Mouse (Mus musculus) spleen, adult 18-20 months (tissue): ENCODE data around the gene Hist1h2ao.
"Not testable (repeated sequence)": the region's sequence is repeated elsewhere in the genome, so short reads cannot be mapped to it uniquely, and the experiment has no call there.

Source experiments
- DNase-seq, 2 experiments: peaks; one replicate each; pipeline ENCODE4 v3.0.0; 2022; ENCODE audit warnings: mixed read lengths in 2 of 2

Hist1h2ao gene

DNA sequence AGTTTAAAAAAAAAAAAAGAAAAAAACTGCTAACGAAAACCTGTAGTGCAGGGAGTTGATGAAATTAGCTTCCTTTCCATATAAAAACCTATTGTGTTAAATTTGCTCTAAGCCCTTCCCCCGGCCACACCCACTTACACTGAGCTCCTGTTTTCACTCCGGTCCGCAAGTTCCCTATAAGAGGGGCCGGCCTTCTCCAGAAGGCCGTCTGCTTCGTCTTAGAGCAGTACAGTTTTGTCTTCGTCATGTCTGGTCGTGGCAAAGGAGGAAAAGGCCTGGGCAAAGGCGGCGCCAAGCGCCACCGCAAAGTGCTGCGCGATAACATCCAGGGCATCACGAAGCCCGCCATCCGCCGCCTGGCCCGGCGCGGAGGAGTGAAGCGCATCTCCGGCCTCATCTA lies 1.3 kb downstream of the Hist1h2ao start, which contains the start of gene Hist1h4m:
Gene Hist1h4m, plus strand, starts transcription at position 208 of the 400 bp plus-strand sequence.
- peak; percentile 36 to 43 for DNase-seq

DNA sequence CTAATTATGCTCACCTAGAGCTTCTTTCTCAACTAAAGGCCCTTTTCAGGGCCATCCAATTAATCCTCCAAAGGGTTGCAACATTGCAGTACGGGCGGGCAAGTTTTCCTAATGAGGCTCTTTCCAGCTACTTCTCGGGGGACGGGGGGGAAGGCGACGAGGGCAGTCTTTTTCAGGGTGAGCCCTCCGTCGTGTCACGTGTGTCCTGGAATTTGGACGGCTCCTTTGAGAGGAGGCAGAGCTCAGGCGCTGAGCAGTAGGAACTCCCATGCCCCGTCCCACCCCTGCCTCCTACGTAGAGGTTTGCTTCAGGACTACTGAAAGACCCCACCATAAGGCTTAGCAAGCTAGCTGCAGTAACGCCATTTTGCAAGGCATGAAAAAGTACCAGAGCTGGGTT lies 1.8 kb downstream of the Hist1h2ao start:
- not testable (repeated sequence) for DNase-seq

GRCm38 (mm10) chr13:21820082-21820890 lies 10.0 kb downstream of the Hist1h2ao start:
- DNase-seq = not testable (repeated sequence)

DNA sequence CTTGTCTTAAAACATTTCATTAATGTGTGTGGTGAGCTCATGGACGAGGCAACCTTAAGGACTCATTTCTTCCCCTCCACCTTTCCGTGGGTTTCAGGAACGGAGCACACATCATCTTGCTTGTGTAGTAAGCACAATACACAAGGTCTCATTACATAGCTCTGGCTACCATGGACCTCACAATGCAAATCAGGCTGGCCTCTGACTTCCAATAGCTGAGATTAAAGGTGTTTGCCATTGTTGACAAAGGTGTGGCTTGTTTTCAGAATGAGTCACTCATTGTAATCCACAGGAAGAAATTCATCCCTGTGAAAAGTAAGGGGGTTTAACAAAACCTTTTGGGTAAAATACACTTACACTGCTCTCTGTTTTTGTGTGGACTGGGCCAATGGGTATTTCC lies 18.2 kb downstream of the Hist1h2ao start:
- no peak for DNase-seq

- DNase-seq = no peak
These were observed 20.1 kb downstream of the Hist1h2ao start for GRCm38 (mm10) chr13:21830344-21830743.

DNA sequence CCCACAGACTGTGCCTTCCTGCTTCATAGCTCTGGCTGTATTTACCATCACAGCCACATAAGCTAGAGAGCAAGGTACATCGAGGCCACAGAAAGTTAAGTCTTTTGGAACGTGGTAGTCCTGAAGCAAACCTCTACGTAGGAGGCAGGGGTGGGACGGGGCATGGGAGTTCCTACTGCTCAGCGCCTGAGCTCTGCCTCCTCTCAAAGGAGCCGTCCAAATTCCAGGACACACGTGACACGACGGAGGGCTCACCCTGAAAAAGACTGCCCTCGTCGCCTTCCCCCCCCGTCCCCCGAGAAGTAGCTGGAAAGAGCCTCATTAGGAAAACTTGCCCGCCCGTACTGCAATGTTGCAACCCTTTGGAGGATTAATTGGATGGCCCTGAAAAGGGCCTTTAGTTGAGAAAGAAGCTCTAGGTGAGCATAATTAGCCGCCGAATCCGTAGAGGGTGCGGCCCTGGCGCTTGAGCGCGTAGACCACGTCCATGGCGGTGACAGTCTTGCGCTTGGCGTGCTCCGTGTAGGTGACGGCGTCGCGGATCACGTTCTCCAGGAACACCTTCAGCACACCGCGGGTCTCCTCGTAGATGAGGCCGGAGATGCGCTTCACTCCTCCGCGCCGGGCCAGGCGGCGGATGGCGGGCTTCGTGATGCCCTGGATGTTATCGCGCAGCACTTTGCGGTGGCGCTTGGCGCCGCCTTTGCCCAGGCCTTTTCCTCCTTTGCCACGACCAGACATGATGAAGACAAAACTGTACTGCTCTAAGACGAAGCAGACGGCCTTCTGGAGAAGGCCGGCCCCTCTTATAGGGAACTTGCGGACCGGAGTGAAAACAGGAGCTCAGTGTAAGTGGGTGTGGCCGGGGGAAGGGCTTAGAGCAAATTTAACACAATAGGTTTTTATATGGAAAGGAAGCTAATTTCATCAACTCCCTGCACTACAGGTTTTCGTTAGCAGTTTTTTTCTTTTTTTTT lies 21.4 kb downstream of the Hist1h2ao start, which contains the start of gene Hist1h4n:
Gene Hist1h4n, minus strand, starts transcription at position 779 of the 977 bp plus-strand sequence.
- peak in 1 of 2 experiments; percentile 31 for DNase-seq

GRCm38 (mm10) chr13:21833461-21833860 lies 23.2 kb downstream of the Hist1h2ao start, which contains the start of the genes Hist1h2ap and Hist1h2br:
TSS of gene Hist1h2ap (minus strand) at chr13:21833507.
TSS of gene Hist1h2br (plus strand) at chr13:21833743.
- not testable (repeated sequence) for DNase-seq

DNA sequence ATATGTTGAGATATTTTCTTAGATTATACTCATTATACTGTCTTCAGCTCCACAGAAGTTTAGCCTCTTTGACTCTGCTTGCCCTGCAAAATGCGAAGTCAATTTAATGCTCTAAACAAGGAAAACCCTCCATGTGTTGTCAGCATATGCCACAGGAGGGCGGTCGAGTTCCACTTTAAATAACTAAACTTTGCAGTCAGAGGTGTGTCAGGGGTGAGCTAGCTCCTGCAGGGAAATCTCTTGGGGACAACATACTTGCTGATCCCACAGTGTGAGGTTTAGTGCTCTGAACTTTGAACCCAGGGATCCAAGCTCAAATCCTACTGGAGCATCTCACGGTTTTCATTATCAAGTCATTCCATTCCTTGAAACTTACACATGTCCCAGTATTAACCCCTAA lies 30.2 kb downstream of the Hist1h2ao start:
- not testable (repeated sequence) for DNase-seq

DNA sequence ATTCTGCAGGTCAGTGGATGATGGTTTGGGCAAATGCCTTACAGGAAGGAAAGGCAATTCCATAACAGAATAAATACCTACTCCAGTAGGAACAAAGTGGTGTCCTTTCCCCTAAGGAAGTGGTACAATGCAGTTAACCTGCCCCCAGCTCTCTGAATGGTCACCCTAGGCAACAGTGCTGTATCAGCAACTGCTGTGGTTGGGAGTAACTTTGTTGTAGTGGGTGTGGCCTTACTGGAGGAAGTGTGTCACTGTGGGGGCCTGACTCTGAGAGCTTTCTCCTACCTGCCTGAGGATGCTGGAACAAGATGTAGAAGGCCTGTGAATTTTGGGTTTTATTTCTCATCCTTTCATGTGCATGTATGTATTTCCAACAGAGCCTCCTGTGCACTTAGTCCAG lies 36.1 kb downstream of the Hist1h2ao start:
- not testable (repeated sequence) for DNase-seq

- DNase-seq = no peak
These were observed 37.6 kb downstream of the Hist1h2ao start for GRCm38 (mm10) chr13:21847883-21848282.

DNA sequence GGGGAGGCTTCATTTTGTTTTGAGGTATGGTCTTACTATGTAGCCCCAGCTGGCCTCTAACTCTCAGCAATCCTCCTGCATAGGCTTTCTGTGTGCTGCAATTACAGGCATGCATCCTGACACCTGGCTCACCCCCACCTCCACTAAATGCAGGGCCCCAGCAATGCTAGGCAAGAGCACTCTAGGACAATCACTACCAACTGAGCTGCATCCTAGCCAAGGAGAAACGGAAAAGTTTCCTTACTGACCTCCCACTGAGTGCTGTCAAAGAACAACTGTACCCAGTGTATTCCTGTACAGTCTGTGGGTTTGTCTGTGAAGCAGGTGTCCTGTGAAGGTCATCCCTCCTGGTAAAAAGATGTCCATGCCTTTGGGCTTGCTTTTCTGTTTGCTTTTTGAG lies 40.4 kb downstream of the Hist1h2ao start:
- DNase-seq = not testable (repeated sequence)

DNA sequence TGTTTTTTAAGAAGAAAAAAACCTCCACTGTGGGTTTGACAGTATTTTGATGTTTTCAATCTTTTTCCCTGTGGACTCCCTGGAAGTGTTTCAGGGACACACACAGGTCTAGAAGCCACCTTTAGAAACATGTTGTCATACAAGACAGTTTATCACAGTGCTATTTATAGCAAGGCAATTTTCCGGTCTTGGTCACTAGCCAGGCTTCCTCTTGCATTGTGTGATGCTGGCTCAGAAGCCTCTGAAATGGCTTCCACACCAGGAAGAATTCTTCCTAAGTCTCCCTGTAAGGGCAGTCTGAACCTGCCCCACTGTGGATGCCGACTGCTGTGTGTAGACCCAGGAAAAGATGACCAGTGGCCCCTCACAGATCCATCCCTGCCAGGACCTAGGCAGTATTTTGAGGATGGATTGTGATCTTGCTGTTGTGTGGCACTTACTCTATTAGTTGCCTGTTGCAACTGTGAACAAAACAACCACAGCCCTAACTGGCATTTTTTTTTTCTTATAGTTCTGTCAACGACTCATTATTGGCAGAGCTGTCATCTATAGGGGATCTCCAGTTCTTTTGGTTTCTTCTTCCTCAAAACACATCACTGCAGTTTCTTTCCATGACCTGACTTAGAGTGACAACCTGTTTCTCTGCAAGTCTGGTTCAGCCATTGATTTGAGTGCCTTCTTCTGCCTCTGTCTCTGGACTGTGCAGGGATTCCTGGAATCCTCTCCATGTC lies 42.1 kb downstream of the Hist1h2ao start:
- no peak for DNase-seq

GRCm38 (mm10) chr13:21855146-21855545 lies 44.9 kb downstream of the Hist1h2ao start:
- DNase-seq = peak; percentile 64 to 70

GRCm38 (mm10) chr13:21855698-21856162 lies 45.5 kb downstream of the Hist1h2ao start:
- no peak for DNase-seq
